Mouse (Mus musculus) cerebellum, postnatal 14 days (tissue): ENCODE results near the gene Hoxc5.

ENCODE experiments used
- DNase-seq, 2 experiments: peaks; one replicate each; pipeline ENCODE4 v3.0.0; 2021; ENCODE audit warnings: mixed read lengths in 2 of 2

The Hoxc5 gene

GRCm38 (mm10) chr15:102967312-102967510, at the start of gene Hoxc5:
Gene Hoxc5, plus strand, starts transcription at chr15:102967443.
- DNase-seq = no peak

DNA sequence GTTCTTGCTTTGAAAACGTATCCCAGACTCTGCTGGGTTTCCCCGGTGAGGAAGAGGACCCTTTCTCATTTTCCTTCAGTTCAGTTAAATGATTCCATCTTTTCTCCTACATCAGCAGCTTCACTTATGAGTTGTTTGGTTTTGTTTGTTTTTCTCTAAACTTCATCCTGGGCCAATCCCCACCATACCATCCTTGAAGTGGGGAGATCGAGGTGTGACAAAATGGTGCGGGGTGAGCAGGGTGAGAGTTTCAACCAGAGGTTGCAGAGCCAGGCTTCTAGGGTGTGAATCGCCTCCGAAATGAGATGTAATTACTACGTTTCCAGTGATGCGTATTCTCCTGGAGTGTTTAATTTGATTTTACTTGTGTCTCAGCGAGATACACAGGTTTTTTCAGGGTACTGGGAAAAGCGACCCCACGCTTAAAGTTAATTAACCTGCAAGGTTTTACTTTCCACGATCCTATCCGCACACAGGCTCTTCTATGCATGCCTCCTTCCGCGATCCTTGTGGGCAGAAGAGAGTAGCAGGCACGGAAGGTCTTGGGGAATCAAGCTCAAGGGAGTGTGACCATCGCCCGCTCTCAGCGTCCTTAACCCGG, 49.2 kb upstream of the Hoxc5 start:
- no peak for DNase-seq

- DNase-seq = no peak
Observed at GRCm38 (mm10) chr15:102918611-102919265, 48.5 kb upstream of the Hoxc5 start.

DNA sequence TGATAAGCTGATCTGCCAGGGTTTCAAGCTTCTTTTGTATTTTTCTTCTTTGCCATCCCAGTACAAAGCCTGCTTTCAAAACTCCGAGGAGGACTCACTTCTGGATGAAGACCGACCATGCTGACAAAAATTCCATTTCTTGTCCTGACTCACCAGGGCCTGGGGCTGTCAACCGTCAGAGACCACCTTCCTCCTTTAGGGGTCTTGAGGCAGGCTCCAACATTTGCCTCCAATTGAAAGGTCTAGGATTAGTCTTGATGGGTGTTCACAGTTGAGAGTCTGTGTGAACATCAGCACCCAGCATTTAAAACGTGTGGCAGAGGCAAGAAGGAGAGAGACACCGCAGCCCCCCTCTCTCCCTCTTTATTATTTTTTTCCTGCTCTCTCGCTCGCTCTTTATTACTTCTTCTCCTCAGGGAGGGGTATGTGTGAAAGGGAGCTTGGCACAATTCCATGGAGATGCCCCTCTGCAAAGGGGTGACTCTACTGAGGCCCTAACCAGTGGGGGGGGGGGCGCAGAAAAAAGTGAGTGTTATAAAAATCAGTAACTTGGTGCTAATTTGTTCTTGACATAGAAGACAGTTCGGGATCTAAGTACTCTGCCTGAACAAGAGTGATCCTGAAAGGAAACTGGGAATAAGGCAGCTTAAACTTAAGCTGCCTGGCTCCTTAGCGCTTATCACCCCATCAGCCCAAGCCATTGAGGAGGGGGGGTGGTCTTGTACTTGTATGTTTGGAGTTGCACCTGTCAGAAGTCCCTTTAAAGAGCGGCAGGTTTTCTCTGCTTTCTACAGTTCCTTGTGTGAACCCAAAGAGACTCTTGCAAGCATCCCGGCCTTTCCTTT, 47.7 kb upstream of the Hoxc5 start:
- DNase-seq = no peak

- no peak for DNase-seq
Observed at GRCm38 (mm10) chr15:102920619-102921018, 46.6 kb upstream of the Hoxc5 start.

DNA sequence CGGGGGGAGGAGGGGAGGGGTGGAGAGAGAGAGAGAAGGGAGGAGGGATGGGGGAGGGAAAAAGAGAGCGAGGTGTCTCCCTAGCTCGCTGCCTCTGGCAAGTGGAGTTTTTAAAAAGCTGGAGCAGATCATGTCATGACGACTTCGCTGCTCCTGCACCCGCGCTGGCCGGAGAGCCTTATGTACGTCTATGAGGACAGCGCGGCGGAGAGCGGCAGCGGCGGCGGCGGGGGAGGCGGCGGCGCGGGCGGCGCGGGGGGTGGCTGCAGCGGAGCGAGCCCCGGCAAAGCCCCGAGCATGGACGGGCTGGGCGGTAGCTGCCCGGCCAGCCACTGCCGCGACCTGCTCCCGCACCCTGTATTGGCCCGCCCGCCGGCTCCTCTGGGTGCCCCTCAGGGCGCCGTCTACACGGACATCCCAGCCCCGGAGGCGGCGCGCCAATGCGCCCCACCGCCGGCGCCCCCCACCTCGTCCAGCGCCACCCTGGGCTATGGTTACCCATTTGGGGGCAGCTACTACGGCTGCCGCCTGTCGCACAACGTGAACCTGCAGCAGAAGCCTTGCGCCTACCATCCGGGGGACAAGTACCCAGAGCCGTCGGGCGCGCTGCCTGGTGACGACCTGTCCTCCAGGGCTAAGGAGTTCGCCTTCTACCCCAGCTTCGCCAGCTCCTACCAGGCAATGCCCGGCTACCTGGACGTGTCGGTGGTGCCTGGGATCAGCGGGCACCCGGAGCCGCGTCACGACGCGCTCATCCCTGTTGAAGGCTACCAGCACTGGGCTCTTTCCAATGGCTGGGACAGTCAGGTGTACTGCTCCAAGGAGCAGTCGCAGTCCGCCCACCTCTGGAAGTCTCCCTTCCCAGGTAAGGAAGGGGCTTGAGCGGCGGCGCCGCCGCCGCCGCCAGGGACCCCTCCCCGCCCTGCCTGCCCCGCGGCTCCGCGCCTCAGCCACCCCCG, 45.9 kb upstream of the Hoxc5 start, which contains the start of gene Hoxc13:
Gene Hoxc13 (plus strand): TSS at position 51 of the 959 bp plus-strand sequence.
- DNase-seq = no peak

- no peak for DNase-seq
Observed at GRCm38 (mm10) chr15:102922012-102922362, 45.3 kb upstream of the Hoxc5 start.

GRCm38 (mm10) chr15:102922636-102923500, 44.4 kb upstream of the Hoxc5 start:
- no peak for DNase-seq

GRCm38 (mm10) chr15:102927032-102927645, 40.1 kb upstream of the Hoxc5 start:
- DNase-seq = no peak

GRCm38 (mm10) chr15:102931706-102932358, 35.4 kb upstream of the Hoxc5 start:
- no peak for DNase-seq

- no peak for DNase-seq
Observed at GRCm38 (mm10) chr15:102934438-102934837, 32.8 kb upstream of the Hoxc5 start.

- DNase-seq = no peak
Observed at GRCm38 (mm10) chr15:102934897-102935296, 32.3 kb upstream of the Hoxc5 start.

- no peak for DNase-seq
Observed at GRCm38 (mm10) chr15:102936279-102936972, 30.8 kb upstream of the Hoxc5 start, which contains the start of gene Hoxc12. Gene Hoxc12, plus strand, starts transcription at chr15:102936757.

- DNase-seq = no peak
Observed at GRCm38 (mm10) chr15:102937036-102937666, 30.1 kb upstream of the Hoxc5 start.

GRCm38 (mm10) chr15:102939256-102940155, 27.7 kb upstream of the Hoxc5 start:
- no peak for DNase-seq

- no peak for DNase-seq
Observed at GRCm38 (mm10) chr15:102942739-102943467, 24.3 kb upstream of the Hoxc5 start.

GRCm38 (mm10) chr15:102943468-102943813, 23.8 kb upstream of the Hoxc5 start:
- DNase-seq = no peak
